Comparison of ENCODE assay signal across 10 mouse cellular contexts in the genomic region with DNA sequence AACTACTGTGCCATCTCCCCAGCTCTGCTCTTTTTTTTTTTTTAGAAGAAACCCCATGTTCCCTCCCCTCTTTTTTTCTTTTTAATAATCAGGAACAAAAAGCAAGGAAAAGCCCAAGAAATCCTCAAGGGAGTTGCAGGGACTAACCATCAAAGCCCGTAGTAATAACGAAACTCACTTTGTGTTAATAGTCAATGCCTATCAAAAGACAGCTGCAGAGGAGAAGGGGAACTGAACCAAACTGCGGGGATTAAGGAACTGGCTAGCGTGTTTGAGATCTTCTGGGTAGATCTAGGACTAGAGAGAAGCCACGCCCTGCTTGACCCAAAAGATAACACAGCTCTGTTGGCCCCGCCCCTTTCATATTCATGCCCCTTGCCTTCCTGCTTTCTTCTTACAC. TPM values are rescaled to one million over a fixed set of nuclear protein-coding genes. Genes with fewer than 3 reads are reported as not detected.
DNase-seq lines count a peak whose midpoint lies in the region; ATAC-seq and TF ChIP-seq lines count a peak whose summit lies in the region.
"Had no signal": no experiment of that assay in that cellular context is flagged by ENCODE, and none has a peak within 500 bp of the region (broad histone marks: within the 10 kb centered on the region; RNA-seq: fewer than 3 reads in every experiment).

No protein-coding gene starts in this region.

- no peaks in the 10 kb centered on the region for H3K27me3 ChIP-seq in stomach, postnatal 0 days (ENCODE audit: control insufficient read depth, insufficient read depth, low read length)
- H3K27me3 ChIP-seq: limb, embryonic 13.5 days had no signal

- intact Hi-C loops in left cerebral cortex, postnatal 25 days (cut with DNase I) = no loop called here

- no peaks in the 10 kb centered on the region for H3K9me3 ChIP-seq in stomach, postnatal 0 days (ENCODE audit: control insufficient read depth, low read length)
- H3K9me3 ChIP-seq: limb, embryonic 13.5 days had no signal

- no peaks in the 10 kb centered on the region for H3K36me3 ChIP-seq in stomach, postnatal 0 days (ENCODE audit: control insufficient read depth, insufficient read depth, low read length)
- H3K36me3 ChIP-seq: limb, embryonic 13.5 days had no signal

- 0 out of 2 replicates have a peak overlapping the region, but pooled peaks have one; percentile 25 for H3K4me2 ChIP-seq in stomach, postnatal 0 days (replicated peaks; ENCODE audit: low read depth)
- H3K4me2 ChIP-seq: limb, embryonic 13.5 days had no signal

- no peaks in the 10 kb centered on the region for H3K4me1 ChIP-seq in stomach, postnatal 0 days (replicated peaks; ENCODE audit: control insufficient read depth, insufficient read depth)

- DNase-seq in thymus, postnatal 14 days = peak; percentile 22
- DNase-seq in thymus, postnatal 4 days = no peak
- peak; percentile 88 for DNase-seq in lung, postnatal 36 days
- DNase-seq in stomach, postnatal 0 days (ENCODE audit: low spot score) = no peak
- DNase-seq in frontal cortex, postnatal 25 days (ENCODE audit: low spot score in 2 of 2) = no peak
- no peak for DNase-seq in right cerebral cortex, postnatal 14 days
- no peak for DNase-seq in left cerebral cortex, postnatal 25 days (ENCODE audit: low spot score in 2 of 2)
- DNase-seq: cerebellum, postnatal 10 days had no signal

- H3K4me3 ChIP-seq in stomach, postnatal 0 days (ENCODE audit: low read depth, low read length) = no peak overlapping the region
- H3K4me3 ChIP-seq: limb, embryonic 13.5 days had no signal

- no peak overlapping the region for H3K27ac ChIP-seq in stomach, postnatal 0 days (replicated peaks)
- H3K27ac ChIP-seq: limb, embryonic 13.5 days had no signal

- ATAC-seq in granulocyte monocyte progenitor cell, adult 5-6 weeks (replicated peaks; ENCODE audit: poor library complexity, severe bottlenecking) = peak; percentile 80
- ATAC-seq in stomach, postnatal 0 days (ENCODE audit: low FRiP score, low TSS enrichment) = no peak

- no peak for TF ChIP-seq CTCF in stomach, postnatal 0 days (IDR thresholded peaks at IDR 0.05; ENCODE audit: low read depth)

- no peak overlapping the region for H3K9ac ChIP-seq in stomach, postnatal 0 days (ENCODE audit: low read length)
- H3K9ac ChIP-seq: limb, embryonic 13.5 days had no signal

- WGBS in stomach, postnatal 0 days = 71% methylated on average over 6 of the region's 6 CpGs

- no peak for TF ChIP-seq EP300 in stomach, postnatal 0 days (optimal IDR thresholded peaks at IDR 0.05)

RNA-seq across cellular contexts. Expression of a gene that starts 15.9 kb away (rescaled TPM):
- total RNA-seq in granulocyte monocyte progenitor cell, adult 5-6 weeks (2014; fragmentation: Nextera tagmentation) = 82.1 and 102 TPM in 2 replicates
- 69.2 and 82.3 TPM in 2 replicates for total RNA-seq in granulocyte monocyte progenitor cell, adult 5-6 weeks (2017)
- polyA plus RNA-seq in stomach, postnatal 0 days (2015; fragmentation: Nextera tagmentation; extraction: Ambion mirVana) = 117 and 118 TPM in 2 replicates
- total RNA-seq in left cerebral cortex, postnatal 25 days (2021) = 10 to 100 TPM; 83.1 to 91.6 TPM

Comparison
In these comparisons a context has a peak if more than half of its experiments do, and no peak if none do; other contexts are left out.
1. DNase-seq: peak in thymus, postnatal 14 days (single experiment) and lung, postnatal 36 days (single experiment); none in thymus, postnatal 4 days (single experiment), stomach, postnatal 0 days (single experiment), frontal cortex, postnatal 25 days (0 of 2), right cerebral cortex, postnatal 14 days (single experiment) and left cerebral cortex, postnatal 25 days (0 of 2).